In the genomic region with DNA sequence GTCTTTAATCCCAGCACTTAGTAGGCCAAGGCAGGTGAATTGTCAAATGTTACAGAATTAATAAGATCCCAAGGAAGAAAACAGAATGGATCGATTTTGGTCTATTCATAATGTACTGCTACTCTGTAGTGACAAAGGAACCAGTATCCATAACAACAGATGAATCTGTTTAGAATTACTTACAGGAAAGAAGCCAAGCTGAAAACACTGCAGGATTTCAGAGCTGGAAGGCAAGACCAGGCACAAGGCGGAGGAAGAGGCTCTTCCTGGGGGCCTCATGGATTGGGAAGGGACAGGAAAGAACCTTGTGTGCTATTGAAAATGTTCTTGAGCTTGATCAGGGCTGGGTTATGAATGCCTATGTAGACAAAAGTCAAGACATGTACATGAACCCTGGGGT, we compare ENCODE assay signal across 28 mouse cellular contexts. TPM values are rescaled to one million over a fixed set of nuclear protein-coding genes. Genes with fewer than 3 reads are reported as not detected.
"Had no signal": no experiment of that assay in that cellular context is flagged by ENCODE, and none has a peak within 500 bp of the region (broad histone marks: within the 10 kb centered on the region; RNA-seq: fewer than 3 reads in every experiment).

No protein-coding gene starts in this region.

- H3K27ac ChIP-seq: midbrain, embryonic 10.5 days; midbrain, embryonic 12.5 days; neural tube, embryonic 13.5 days; neural tube, embryonic 15.5 days had no signal

- H3K9me3 ChIP-seq: midbrain, embryonic 10.5 days; midbrain, embryonic 12.5 days; neural tube, embryonic 13.5 days; neural tube, embryonic 15.5 days had no signal

- H3K36me3 ChIP-seq: midbrain, embryonic 10.5 days; midbrain, embryonic 12.5 days; neural tube, embryonic 15.5 days had no signal

- ATAC-seq: midbrain, embryonic 16.5 days had no signal

- DNase-seq: lung, adult 18-20 months; lung, embryonic 14.5 days; lung, postnatal 10 days; lung, postnatal 4 days; midbrain, embryonic 14.5 days; retina, postnatal 1 day; right cerebral cortex, adult 18-20 months; right cerebral cortex, postnatal 25 days; right cerebral cortex, postnatal 4 days; spleen, adult 18-20 months; thymus, adult 18-20 months; thymus, postnatal 25 days; thymus, postnatal 4 days had no signal

- H3K4me2 ChIP-seq: lung, embryonic 14.5 days; midbrain, embryonic 12.5 days; neural tube, embryonic 13.5 days; neural tube, embryonic 15.5 days had no signal

- H3K4me3 ChIP-seq: midbrain, embryonic 10.5 days; midbrain, embryonic 12.5 days; myocyte; neural tube, embryonic 13.5 days; neural tube, embryonic 15.5 days had no signal

- H3K9ac ChIP-seq: lung, embryonic 14.5 days; midbrain, embryonic 12.5 days; neural tube, embryonic 13.5 days; neural tube, embryonic 15.5 days had no signal

RNA-seq across cellular contexts. Expression of gene Fbxo41, which starts 17.1 kb away (rescaled TPM):
- total RNA-seq: megakaryocyte, adult 5-6 weeks; megakaryocyte-erythroid progenitor cell, adult 5-6 weeks had no signal
- polyA plus RNA-seq: myocyte had no signal

RNA-seq across cellular contexts. Expression of gene Egr4, which starts 27.7 kb away (rescaled TPM):
- total RNA-seq: megakaryocyte, adult 5-6 weeks had no signal
- polyA plus RNA-seq: lung, embryonic 14.5 days; lung, embryonic 16.5 days; midbrain, embryonic 10.5 days; midbrain, embryonic 12.5 days; midbrain, embryonic 14.5 days; midbrain, embryonic 16.5 days; myocyte; neural tube, embryonic 11.5 days; neural tube, embryonic 13.5 days; small intestine, adult 2 months; stomach, embryonic 14.5 days; stomach, embryonic 16.5 days; thymus, postnatal 0 days; urinary bladder, adult 2 months had no signal
